8 mouse cellular contexts compared by ENCODE assay signal in the genomic region with DNA sequence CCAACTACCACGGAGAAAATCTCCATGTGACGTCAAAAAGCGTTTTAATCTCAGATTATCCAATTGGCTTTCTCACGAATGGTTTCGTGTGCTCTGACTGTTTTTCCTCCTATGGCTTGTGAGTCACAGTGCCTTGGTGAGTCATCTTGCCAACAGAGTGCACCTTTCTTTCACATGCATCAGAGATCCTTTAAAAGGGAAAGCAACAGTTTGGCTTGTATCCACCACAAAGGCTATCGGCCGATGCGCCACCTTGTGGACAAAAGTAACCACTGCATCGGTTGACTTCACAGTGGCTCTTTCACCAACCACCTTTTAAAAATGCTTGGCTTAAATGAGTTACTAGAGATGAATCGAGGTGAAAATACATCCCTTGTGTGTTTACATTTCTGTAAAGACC.
A peak's percentile ranks its signal among the peaks of the same experiment; 100 is the strongest.
DNase-seq lines count a peak whose midpoint lies in the region; ATAC-seq and TF ChIP-seq lines count a peak whose summit lies in the region.

No protein-coding gene starts in this region.

- DNase-seq in adrenal gland, adult 2 months = peak; percentile 78
- peak; percentile 90 for DNase-seq in embryo, embryonic 10 days (ENCODE audit: low spot score)
- DNase-seq in gastrocnemius, postnatal 25 days = peak; percentile 44
- DNase-seq in kidney, postnatal 4 days = peak; percentile 85 to 88
- DNase-seq in retina, postnatal 1 day = peak; percentile 80
- peak; percentile 44 for DNase-seq in yolk sac, embryonic 10.5 days (ENCODE audit: low spot score)

- WGBS in lung, embryonic 16.5 days = 28% methylated on average over 10 of the region's 10 CpGs

- H3K4me3 ChIP-seq in E14TG2a.4 (replicated peaks; ENCODE audit: low read length) = no peak overlapping the region
- no peak overlapping the region for H3K4me3 ChIP-seq in lung, embryonic 16.5 days (ENCODE audit: low read length)

- no peak overlapping the region for H3K27ac ChIP-seq in lung, embryonic 16.5 days (ENCODE audit: low read length)

- H3K4me1 ChIP-seq in E14TG2a.4 (replicated peaks; ENCODE audit: low read depth, low read length) = no peaks in the 10 kb centered on the region
- peaks cover 18% of the 10 kb centered on the region for H3K4me1 ChIP-seq in lung, embryonic 16.5 days (replicated peaks; ENCODE audit: control insufficient read depth, insufficient read depth, low read length)

- H3K9me3 ChIP-seq in E14TG2a.4 (ENCODE audit: low read length) = peaks cover 7% of the 10 kb centered on the region
- no peaks in the 10 kb centered on the region for H3K9me3 ChIP-seq in lung, embryonic 16.5 days (ENCODE audit: control insufficient read depth, low read length)

- peak; percentile 62 for TF ChIP-seq CTCF in E14TG2a.4 (conservative IDR thresholded peaks at IDR 0.05; ENCODE audit: low read length)

- H3K27me3 ChIP-seq in E14TG2a.4 (ENCODE audit: insufficient read depth, low read length) = no peaks in the 10 kb centered on the region
- no peaks in the 10 kb centered on the region for H3K27me3 ChIP-seq in lung, embryonic 16.5 days (ENCODE audit: control insufficient read depth, insufficient read depth, low read depth, low read length)

- H3K36me3 ChIP-seq in E14TG2a.4 (ENCODE audit: insufficient read depth, low read length) = no peaks in the 10 kb centered on the region
- H3K36me3 ChIP-seq in lung, embryonic 16.5 days (ENCODE audit: control insufficient read depth, insufficient read depth, low read length) = no peaks in the 10 kb centered on the region

- ATAC-seq in lung, embryonic 16.5 days (ENCODE audit: low read depth) = no peak

- H3K9ac ChIP-seq in lung, embryonic 16.5 days (ENCODE audit: low read length) = no peak overlapping the region

- H3K4me2 ChIP-seq in lung, embryonic 16.5 days (ENCODE audit: low read depth, low read length) = peak overlapping the region; percentile 26; the same call in 1 of the 2 replicates
